ENCODE assay signal across 8 mouse cellular contexts in genomic region chr11:97700003-97700745, GRCm38 (mm10). TPM values are rescaled to one million over a fixed set of nuclear protein-coding genes. Genes with fewer than 3 reads are reported as not detected.
DNase-seq lines count a peak whose midpoint lies in the region; ATAC-seq and TF ChIP-seq lines count a peak whose summit lies in the region.

TSS of gene Pcgf2 (minus strand) at chr11:97700497.

- ATAC-seq in G1E (ENCODE audit: extremely low read depth, insufficient number of reproducible peaks, low FRiP score, poor library complexity, severe bottlenecking): no peak
- peak; percentile 23 for ATAC-seq in hindbrain, embryonic 11.5 days (ENCODE audit: low FRiP score)
- ATAC-seq in megakaryocyte-erythroid progenitor cell, adult 5-6 weeks (replicated peaks; ENCODE audit: low FRiP score, low TSS enrichment, poor library complexity, severe bottlenecking): no peak

- H3K9ac ChIP-seq in hindbrain, embryonic 11.5 days (ENCODE audit: low read depth, low read length): peak within 1 kb of the TSS; percentile 97

- TF ChIP-seq CTCF in G1E (IDR thresholded peaks at IDR 0.05; ENCODE audit: low read depth, low read length): no peak

- H3K9me3 ChIP-seq in G1E (replicated peaks): peaks cover 15% of the 10 kb centered on the region
- no peaks in the 10 kb centered on the region for H3K9me3 ChIP-seq in hindbrain, embryonic 11.5 days (ENCODE audit: control insufficient read depth, low read length)

- H3K4me1 ChIP-seq in G1E (ENCODE audit: insufficient read depth, low read depth, low read length): peaks cover 59% of the 10 kb centered on the region
- H3K4me1 ChIP-seq in hindbrain, embryonic 11.5 days (replicated peaks; ENCODE audit: control insufficient read depth, insufficient read depth, low read length): peaks cover 27% of the 10 kb centered on the region

- H3K27me3 ChIP-seq in G1E (ENCODE audit: insufficient read depth, low read length): peaks cover 60% of the 10 kb centered on the region
- no peaks in the 10 kb centered on the region for H3K27me3 ChIP-seq in hindbrain, embryonic 11.5 days (ENCODE audit: control insufficient read depth, insufficient read depth, low read length)

- WGBS in hindbrain, embryonic 11.5 days: under 1% methylated on average over 77 of the region's 85 CpGs

- no peak for DNase-seq in G1E (ENCODE audit: low spot score)
- DNase-seq in cerebellum, adult 11 months: peak; percentile 84
- peak in 1 of 2 experiments; percentile 72 for DNase-seq in frontal cortex, adult 2 months (ENCODE audit: extremely low spot score in 1 of 2, low spot score in 1 of 2)
- peak; percentile 81 for DNase-seq in hindbrain, embryonic 11.5 days (ENCODE audit: low spot score)
- peak; percentile 74 to 82 for DNase-seq in layer of hippocampus, postnatal 10 days (ENCODE audit: low spot score in 2 of 2)
- DNase-seq in lung, postnatal 14 days: peak; percentile 90
- peak; percentile 75 for DNase-seq in right cerebral cortex, adult 18-20 months

- peaks cover 14% of the 10 kb centered on the region for H3K36me3 ChIP-seq in G1E (replicated peaks)
- no peaks in the 10 kb centered on the region for H3K36me3 ChIP-seq in hindbrain, embryonic 11.5 days (ENCODE audit: control insufficient read depth, insufficient read depth, low read length)

- peak within 1 kb of the TSS; percentile 96 for H3K4me2 ChIP-seq in hindbrain, embryonic 11.5 days (replicated peaks; ENCODE audit: low read depth, low read length)

- peak within 1 kb of the TSS; percentile 98 for H3K27ac ChIP-seq in hindbrain, embryonic 11.5 days (ENCODE audit: low read depth, low read length)

- H3K4me3 ChIP-seq in G1E (ENCODE audit: low read depth, low read length): peak within 1 kb of the TSS; percentile 70
- peak within 1 kb of the TSS; percentile 89 for H3K4me3 ChIP-seq in hindbrain, embryonic 11.5 days (ENCODE audit: low read depth, low read length)

RNA-seq across cellular contexts. Expression of gene Pcgf2, which starts in this region (rescaled TPM):
- total RNA-seq in G1E (2014; fragmentation: Nextera tagmentation) (5.4 and 7.2 TPM in 2 replicates), G1E (2017) (0.41 TPM in 1 of 2 replicates, not detected in the other)
- polyA plus RNA-seq in G1E (2012): 18.5 and 21.1 TPM in 2 replicates
- 74.6 and 83.8 TPM in 2 replicates for polyA plus RNA-seq in frontal cortex, adult 2 months (2012; rRNA removed)
- 16.9 and 18.6 TPM in 2 replicates for polyA plus RNA-seq in hindbrain, embryonic 11.5 days (2014; fragmentation: Nextera tagmentation; extraction: Ambion mirVana)
- total RNA-seq in layer of hippocampus, postnatal 10 days (2021): 10 to 100 TPM; 51.0 to 52.0 TPM
- 6.8 and 19.0 TPM in 2 replicates for total RNA-seq in megakaryocyte-erythroid progenitor cell, adult 5-6 weeks (2014; fragmentation: Nextera tagmentation)
- total RNA-seq in megakaryocyte-erythroid progenitor cell, adult 5-6 weeks (2017): 0.23 and 0.28 TPM in 2 replicates
